Mouse (Mus musculus): ENCODE data around the gene Grk1. TPM values are rescaled to one million over a fixed set of nuclear protein-coding genes. Genes with fewer than 3 reads are reported as not detected.
A peak's percentile ranks its signal among the peaks of the same experiment; 100 is the strongest.

Gene Grk1
- polyA plus RNA-seq, 1 experiment from 2014 or later = 0.01 TPM

DNA sequence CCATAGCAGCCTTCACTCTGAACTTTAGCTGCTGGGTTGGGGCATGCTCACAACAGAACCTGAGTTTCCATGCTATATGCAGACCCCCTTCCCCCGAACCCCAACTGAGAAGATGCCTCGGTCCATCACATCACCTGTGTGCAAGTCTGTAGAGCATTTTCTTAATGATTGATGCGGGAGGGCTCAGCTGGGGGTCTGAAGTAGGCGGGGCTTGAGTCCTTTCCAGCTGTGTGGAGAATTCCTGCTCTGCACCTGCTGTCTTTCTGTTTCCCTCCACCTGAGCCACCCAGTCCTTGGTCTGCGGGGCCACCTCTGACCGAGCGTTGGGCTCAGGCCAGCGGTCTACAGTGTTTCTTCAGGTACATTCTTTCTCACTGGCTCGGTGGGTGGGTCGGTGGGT, 30.0 kb downstream of the Grk1 start, which contains the start of gene Tmem255b:
TSS of gene Tmem255b (plus strand) at position 301 of the 400 bp plus-strand sequence.
- Histone ChIP-seq H3K4me3 (replicated peaks; ENCODE audit: low read depth, low read length) (0 out of 2 replicates have a peak within 1 kb of the TSS, but pooled peaks have one; percentile 7), H3K27ac (no peak within 1 kb of the TSS), H3K27me3 (ENCODE audit: insufficient read depth, low read length) (0 out of 2 replicates have a peak, but pooled peaks cover 3% of the 10 kb centered on the region), H3K4me1 (replicated peaks; ENCODE audit: insufficient read depth, low read length) (0 out of 2 replicates have a peak, but pooled peaks cover 3% of the 10 kb centered on the region), H3K4me2 (ENCODE audit: low read length) (peak within 1 kb of the TSS; percentile 47), H3K9me3 (replicated peaks; ENCODE audit: low read length) (no peaks in the 10 kb centered on the region), H3K36me3 (ENCODE audit: insufficient read depth, low read length) (no peaks in the 10 kb centered on the region), H3K9ac (ENCODE audit: low read depth, low read length) (no peak within 1 kb of the TSS)
- no peak for ATAC-seq (replicated peaks; ENCODE audit: low FRiP score, low read depth)
- 21% methylated on average over 10 of the region's 10 CpGs for WGBS
- TF ChIP-seq CTCF (IDR thresholded peaks at IDR 0.05; ENCODE audit: low read depth) = no peak
- DNase-seq (ENCODE audit: low spot score) = no peak

DNA sequence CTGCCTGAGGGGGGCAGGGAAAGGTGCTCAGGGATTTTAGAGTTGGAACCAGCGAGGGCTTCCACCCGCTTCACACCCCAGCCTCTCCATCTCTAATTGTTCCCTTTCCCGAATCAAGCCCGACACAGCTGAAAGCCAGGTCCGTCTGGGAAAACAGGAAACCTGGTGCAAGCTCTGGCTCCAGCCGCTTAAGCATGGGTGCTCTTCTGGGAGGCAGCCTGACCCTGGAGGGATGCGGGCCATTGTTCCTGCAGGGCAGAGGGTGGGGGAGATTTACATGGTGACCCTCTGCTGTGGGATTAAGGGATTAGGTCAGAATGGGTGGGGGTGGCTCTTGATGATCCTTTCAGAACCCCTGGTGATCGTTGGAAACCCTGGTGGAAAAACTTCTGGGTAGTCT, 31.2 kb downstream of the Grk1 start:
- H3K4me2 ChIP-seq (ENCODE audit: low read length) = peak overlapping the region; percentile 47; the same call in 1 of the 2 replicates
- H3K9me3 ChIP-seq (replicated peaks; ENCODE audit: low read length) = no peaks in the 10 kb centered on the region
- H3K36me3 ChIP-seq (ENCODE audit: insufficient read depth, low read length) = no peaks in the 10 kb centered on the region
- TF ChIP-seq CTCF (IDR thresholded peaks at IDR 0.05; ENCODE audit: low read depth) = no peak
- 10% methylated on average over 8 of the region's 8 CpGs for WGBS
- H3K9ac ChIP-seq (ENCODE audit: low read depth, low read length) = no peak overlapping the region
- no peak for DNase-seq (ENCODE audit: low spot score)
- H3K27me3 ChIP-seq (ENCODE audit: insufficient read depth, low read length) = 0 out of 2 replicates have a peak, but pooled peaks cover 3% of the 10 kb centered on the region
- 0 out of 2 replicates have a peak, but pooled peaks cover 3% of the 10 kb centered on the region for H3K4me1 ChIP-seq (replicated peaks; ENCODE audit: insufficient read depth, low read length)
- no peak overlapping the region for H3K27ac ChIP-seq
- no peak overlapping the region for H3K4me3 ChIP-seq (replicated peaks; ENCODE audit: low read depth, low read length)
- ATAC-seq (replicated peaks; ENCODE audit: low FRiP score, low read depth) = no peak

DNA sequence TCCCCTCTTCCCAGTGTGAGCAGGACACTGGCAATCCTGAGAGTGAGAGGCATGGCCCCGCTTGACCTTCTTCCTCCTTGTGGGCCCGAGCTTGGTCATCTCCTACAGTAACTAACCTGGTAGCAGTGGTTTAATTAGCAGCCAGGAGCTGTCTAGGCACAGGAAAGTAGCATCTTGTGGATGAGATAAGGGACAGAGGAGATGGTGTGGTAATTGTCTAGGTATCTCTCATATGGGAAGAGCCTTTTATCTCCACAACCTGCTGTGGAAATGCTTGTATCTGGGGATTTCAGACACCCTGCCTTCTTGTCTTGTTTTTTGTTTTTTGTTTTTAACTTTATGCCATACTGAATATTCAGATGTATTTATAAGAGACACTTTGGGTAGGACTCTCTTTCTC, 32.6 kb downstream of the Grk1 start:
- no peaks in the 10 kb centered on the region for H3K36me3 ChIP-seq (ENCODE audit: insufficient read depth, low read length)
- H3K27me3 ChIP-seq (ENCODE audit: insufficient read depth, low read length) = 0 out of 2 replicates have a peak, but pooled peaks cover 3% of the 10 kb centered on the region
- H3K27ac ChIP-seq = no peak overlapping the region
- H3K4me1 ChIP-seq (replicated peaks; ENCODE audit: insufficient read depth, low read length) = 0 out of 2 replicates have a peak, but pooled peaks cover 3% of the 10 kb centered on the region
- WGBS = 80% methylated on average over 2 of the region's 2 CpGs
- H3K4me2 ChIP-seq (ENCODE audit: low read length) = no peak overlapping the region
- TF ChIP-seq CTCF (IDR thresholded peaks at IDR 0.05; ENCODE audit: low read depth) = no peak
- no peak for DNase-seq (ENCODE audit: low spot score)
- H3K4me3 ChIP-seq (replicated peaks; ENCODE audit: low read depth, low read length) = no peak overlapping the region
- no peak for ATAC-seq (replicated peaks; ENCODE audit: low FRiP score, low read depth)
- H3K9ac ChIP-seq (ENCODE audit: low read depth, low read length) = no peak overlapping the region
- no peaks in the 10 kb centered on the region for H3K9me3 ChIP-seq (replicated peaks; ENCODE audit: low read length)

DNA sequence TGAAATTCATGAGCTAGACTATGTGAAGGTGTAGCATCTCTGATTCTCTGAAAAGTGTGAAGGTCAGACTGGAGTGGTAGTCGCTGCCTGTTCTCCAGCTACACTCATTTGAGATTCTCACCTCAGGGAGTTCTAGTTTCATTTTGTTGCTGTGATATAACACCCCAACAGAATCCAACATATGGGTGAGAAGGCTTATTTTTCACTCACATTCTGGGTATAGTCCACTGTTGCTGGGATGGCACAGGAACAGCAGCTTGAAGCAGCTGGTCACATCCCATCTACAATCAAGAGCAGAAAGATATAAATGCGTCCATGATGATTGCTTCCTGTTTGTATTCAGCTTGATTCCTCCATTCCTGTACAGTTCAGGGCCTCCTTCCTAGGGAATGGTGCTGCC, 37.3 kb downstream of the Grk1 start:
- DNase-seq (ENCODE audit: low spot score) (no peak), ATAC-seq (replicated peaks; ENCODE audit: low FRiP score, low read depth) (no peak)
- WGBS = 93% methylated on average over 2 of the region's 2 CpGs
- H3K4me2 ChIP-seq (ENCODE audit: low read length) = no peak overlapping the region
- TF ChIP-seq CTCF (IDR thresholded peaks at IDR 0.05; ENCODE audit: low read depth) = no peak
- no peaks in the 10 kb centered on the region for H3K9me3 ChIP-seq (replicated peaks; ENCODE audit: low read length)
- H3K4me3 ChIP-seq (replicated peaks; ENCODE audit: low read depth, low read length) = no peak overlapping the region
- H3K9ac ChIP-seq (ENCODE audit: low read depth, low read length) = no peak overlapping the region
- no peak overlapping the region for H3K27ac ChIP-seq
- H3K27me3 ChIP-seq (ENCODE audit: insufficient read depth, low read length) = no peaks in the 10 kb centered on the region
- no peaks in the 10 kb centered on the region for H3K36me3 ChIP-seq (ENCODE audit: insufficient read depth, low read length)
- H3K4me1 ChIP-seq (replicated peaks; ENCODE audit: insufficient read depth, low read length) = no peaks in the 10 kb centered on the region

DNA sequence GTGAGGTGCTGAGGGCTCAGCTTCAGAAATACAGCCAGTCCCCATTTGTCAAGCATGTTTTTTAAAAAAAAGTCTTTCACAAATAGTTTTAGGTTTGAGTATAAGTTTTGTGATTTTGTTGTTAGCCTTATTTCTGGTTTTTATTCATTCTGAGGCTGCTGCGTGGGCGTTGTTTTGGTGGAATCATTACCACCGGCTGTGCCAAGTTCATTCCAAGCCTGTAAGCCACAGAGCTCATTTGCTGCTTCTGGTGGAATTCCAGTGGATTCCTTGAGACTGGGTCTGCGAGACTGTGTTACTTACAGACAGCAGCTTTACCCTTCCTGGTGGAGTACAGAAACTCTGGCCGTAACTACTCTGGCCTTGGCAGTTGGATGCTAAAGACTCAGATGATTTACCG, 41.6 kb downstream of the Grk1 start:
- no peaks in the 10 kb centered on the region for H3K27me3 ChIP-seq (ENCODE audit: insufficient read depth, low read length)
- no peak overlapping the region for H3K4me2 ChIP-seq (ENCODE audit: low read length)
- no peak overlapping the region for H3K9ac ChIP-seq (ENCODE audit: low read depth, low read length)
- TF ChIP-seq CTCF (IDR thresholded peaks at IDR 0.05; ENCODE audit: low read depth) = no peak
- H3K4me1 ChIP-seq (replicated peaks; ENCODE audit: insufficient read depth, low read length) = no peaks in the 10 kb centered on the region
- ATAC-seq (replicated peaks; ENCODE audit: low FRiP score, low read depth) (no peak), DNase-seq (ENCODE audit: low spot score) (no peak)
- no peaks in the 10 kb centered on the region for H3K36me3 ChIP-seq (ENCODE audit: insufficient read depth, low read length)
- WGBS = 86% methylated on average over 6 of the region's 6 CpGs
- H3K4me3 ChIP-seq (replicated peaks; ENCODE audit: low read depth, low read length) = no peak overlapping the region
- H3K9me3 ChIP-seq (replicated peaks; ENCODE audit: low read length) = no peaks in the 10 kb centered on the region
- no peak overlapping the region for H3K27ac ChIP-seq

DNA sequence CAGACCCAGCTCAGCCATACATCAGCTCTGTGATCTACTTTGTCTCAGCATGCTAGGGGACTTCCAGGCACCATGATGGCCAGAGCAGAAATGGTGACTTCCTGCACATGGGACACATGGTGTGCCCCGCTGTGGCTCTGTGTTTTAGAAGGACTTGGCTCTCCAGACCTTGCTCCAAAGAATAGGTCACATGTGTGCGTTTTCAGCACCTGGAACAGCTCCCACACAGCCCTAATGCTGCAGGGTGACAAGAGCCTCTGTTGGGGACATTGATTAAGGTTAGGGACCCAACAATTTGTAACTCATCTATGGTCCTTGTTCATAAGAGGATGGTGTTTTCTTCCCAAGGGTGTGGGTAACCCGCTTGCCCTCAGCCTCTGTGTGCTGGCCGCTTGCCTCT, 43.3 kb downstream of the Grk1 start:
- ATAC-seq (replicated peaks; ENCODE audit: low FRiP score, low read depth) (no peak), DNase-seq (ENCODE audit: low spot score) (peak; percentile 69)
- Histone ChIP-seq H3K9me3 (replicated peaks; ENCODE audit: low read length) (no peaks in the 10 kb centered on the region), H3K27ac (no peak overlapping the region), H3K4me3 (replicated peaks; ENCODE audit: low read depth, low read length) (no peak overlapping the region), H3K36me3 (ENCODE audit: insufficient read depth, low read length) (no peaks in the 10 kb centered on the region), H3K27me3 (ENCODE audit: insufficient read depth, low read length) (no peaks in the 10 kb centered on the region), H3K4me2 (ENCODE audit: low read length) (no peak overlapping the region), H3K4me1 (replicated peaks; ENCODE audit: insufficient read depth, low read length) (no peaks in the 10 kb centered on the region), H3K9ac (ENCODE audit: low read depth, low read length) (no peak overlapping the region)
- TF ChIP-seq CTCF (IDR thresholded peaks at IDR 0.05; ENCODE audit: low read depth) = no peak
- 43% methylated on average over 4 of the region's 4 CpGs for WGBS

DNA sequence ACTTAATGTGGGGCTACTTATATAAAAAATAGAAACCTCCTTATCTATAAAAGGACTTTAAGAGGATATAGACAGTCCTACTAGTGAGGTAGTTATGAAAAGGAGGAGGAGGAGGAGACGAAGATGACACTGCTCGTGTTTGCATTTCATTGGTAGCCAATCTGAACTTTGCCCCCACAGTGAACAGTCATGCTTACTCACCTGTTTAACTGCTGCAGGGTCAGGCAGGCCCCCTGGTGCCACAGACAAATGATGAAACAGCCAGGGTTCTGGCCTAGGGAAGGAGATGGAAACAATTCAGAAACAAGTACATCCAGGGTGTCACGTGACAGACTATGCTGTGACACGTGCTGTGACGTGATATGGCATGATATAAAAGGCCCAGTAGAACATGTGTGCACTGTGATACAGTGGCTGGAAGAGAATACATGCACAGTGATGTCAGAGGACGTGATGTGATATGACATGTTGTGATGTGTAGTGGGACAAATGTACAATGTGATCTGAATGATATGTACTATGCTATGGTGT, 46.9 kb downstream of the Grk1 start:
- no peak overlapping the region for H3K4me3 ChIP-seq (replicated peaks; ENCODE audit: low read depth, low read length)
- no peaks in the 10 kb centered on the region for H3K9me3 ChIP-seq (replicated peaks; ENCODE audit: low read length)
- no peak for TF ChIP-seq CTCF (IDR thresholded peaks at IDR 0.05; ENCODE audit: low read depth)
- no peak overlapping the region for H3K27ac ChIP-seq
- DNase-seq (ENCODE audit: low spot score) = no peak
- ATAC-seq (replicated peaks; ENCODE audit: low FRiP score, low read depth) = no peak
- no peaks in the 10 kb centered on the region for H3K27me3 ChIP-seq (ENCODE audit: insufficient read depth, low read length)
- WGBS = 57% methylated on average over 6 of the region's 6 CpGs
- H3K9ac ChIP-seq (ENCODE audit: low read depth, low read length) = no peak overlapping the region
- no peaks in the 10 kb centered on the region for H3K36me3 ChIP-seq (ENCODE audit: insufficient read depth, low read length)
- no peaks in the 10 kb centered on the region for H3K4me1 ChIP-seq (replicated peaks; ENCODE audit: insufficient read depth, low read length)
- no peak overlapping the region for H3K4me2 ChIP-seq (ENCODE audit: low read length)

Data from kidney, postnatal 0 days (tissue).